Mouse (Mus musculus) bone marrow macrophage, adult 2 months (primary cell): Measurements from ENCODE around the gene Apobr.

ENCODE experiments used
- CTCF ChIP-seq: IDR thresholded peaks from 2 replicates; pipeline ENCODE4 v1.5.1; 2012; ENCODE audit warnings: low read depth, mild to moderate bottlenecking, low read length, moderate library complexity
- POLR2A ChIP-seq: IDR thresholded peaks from 2 replicates; pipeline ENCODE4 v1.6.1; 2012; ENCODE audit warnings: mild to moderate bottlenecking, low read depth, low read length, borderline replicate concordance

DNA sequence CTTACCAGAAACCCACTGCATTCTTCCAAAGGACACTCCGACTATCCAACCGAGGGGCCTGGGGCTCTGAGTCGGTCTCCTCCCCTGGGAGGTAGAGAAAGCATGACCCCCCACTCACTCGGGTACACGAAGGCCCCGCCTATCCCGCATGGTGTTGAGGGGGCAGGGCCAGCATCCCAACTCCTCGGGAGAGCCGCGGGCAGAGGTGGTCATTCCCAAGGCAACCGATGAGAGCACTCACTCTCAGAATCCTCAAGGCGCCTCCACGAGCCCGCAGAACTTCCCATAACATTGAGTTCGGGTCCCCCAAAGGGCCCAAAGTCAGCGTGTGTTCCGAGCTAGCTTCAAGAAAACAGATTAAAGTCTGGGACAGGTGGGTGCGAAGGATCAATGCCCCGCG, 2.0 kb upstream of the Apobr start:
- no peak for TF ChIP-seq CTCF
- TF ChIP-seq POLR2A = no peak
